Mouse (Mus musculus) WW6 (cell line): ENCODE data around the gene Atrx.
A peak's percentile ranks its signal among the peaks of the same experiment; 100 is the strongest.

Experiments
- DNase-seq: peaks from one replicate; pipeline ENCODE4 v3.0.0-alpha.2; 2013; ENCODE audit warnings: low read depth, low spot score

The Atrx gene

GRCm38 (mm10) chrX:105767932-105768331, 161.3 kb downstream of the Atrx start:
- no peak for DNase-seq

- no peak for DNase-seq
Observed at GRCm38 (mm10) chrX:105767177-105767764, 161.9 kb downstream of the Atrx start.

GRCm38 (mm10) chrX:105766013-105766412, 163.2 kb downstream of the Atrx start:
- no peak for DNase-seq

- no peak for DNase-seq
Observed at GRCm38 (mm10) chrX:105765005-105765706, 164.0 kb downstream of the Atrx start.

- peak; percentile 7 for DNase-seq
Observed at GRCm38 (mm10) chrX:105764162-105765004, 164.8 kb downstream of the Atrx start, which contains the start of gene Fgf16. Gene Fgf16, plus strand, starts transcription at chrX:105764279.

- DNase-seq: peak; percentile 9
Observed at GRCm38 (mm10) chrX:105763612-105764011, 165.6 kb downstream of the Atrx start.

GRCm38 (mm10) chrX:105762847-105763527, 166.2 kb downstream of the Atrx start:
- peak; percentile 9 for DNase-seq
